Mouse (Mus musculus) brain, embryonic 14.5 days (tissue): ENCODE data around the gene Gm38392.
"Not testable (repeated sequence)": the region's sequence is repeated elsewhere in the genome, so short reads cannot be mapped to it uniquely, and the experiment has no call there.

Experiments
- CTCF ChIP-seq: fragments of 200-500 bp; IDR thresholded peaks from 2 replicates; pipeline ENCODE4 v1.5.1; 2012; ENCODE audit warnings: inconsistent platforms, mild to moderate bottlenecking, moderate library complexity, borderline replicate concordance; ENCODE audit not compliant: insufficient read depth, insufficient read length; ENCODE audit errors: extremely low read depth
- POLR2A ChIP-seq: fragments of 200-500 bp; IDR thresholded peaks from 2 replicates; pipeline ENCODE4 v1.6.1; 2012; ENCODE audit warnings: mild to moderate bottlenecking, inconsistent platforms, borderline replicate concordance; ENCODE audit not compliant: poor library complexity, insufficient read depth, insufficient read length, severe bottlenecking; ENCODE audit errors: extremely low read depth

GRCm38 (mm10) chr3:88271298-88271697, 15.7 kb downstream of the Gm38392 start:
- not testable (repeated sequence) for TF ChIP-seq CTCF, POLR2A
